Mouse (Mus musculus) cerebellum, adult 2 months (tissue): Measurements from ENCODE around the gene Pip5kl1.

Source experiments
- CTCF ChIP-seq: fragments of 200-500 bp; IDR thresholded peaks from 2 replicates; pipeline ENCODE4 v1.5.1; 2011; ENCODE audit warnings: low read depth, mild to moderate bottlenecking, control low read depth, low read length, moderate library complexity, borderline replicate concordance; ENCODE audit not compliant: insufficient read depth
- POLR2A ChIP-seq: fragments of 200-500 bp; IDR thresholded peaks from 2 replicates; pipeline ENCODE4 v1.6.1; 2011; ENCODE audit warnings: low read length, control low read depth, borderline replicate concordance; ENCODE audit not compliant: insufficient read depth

DNA sequence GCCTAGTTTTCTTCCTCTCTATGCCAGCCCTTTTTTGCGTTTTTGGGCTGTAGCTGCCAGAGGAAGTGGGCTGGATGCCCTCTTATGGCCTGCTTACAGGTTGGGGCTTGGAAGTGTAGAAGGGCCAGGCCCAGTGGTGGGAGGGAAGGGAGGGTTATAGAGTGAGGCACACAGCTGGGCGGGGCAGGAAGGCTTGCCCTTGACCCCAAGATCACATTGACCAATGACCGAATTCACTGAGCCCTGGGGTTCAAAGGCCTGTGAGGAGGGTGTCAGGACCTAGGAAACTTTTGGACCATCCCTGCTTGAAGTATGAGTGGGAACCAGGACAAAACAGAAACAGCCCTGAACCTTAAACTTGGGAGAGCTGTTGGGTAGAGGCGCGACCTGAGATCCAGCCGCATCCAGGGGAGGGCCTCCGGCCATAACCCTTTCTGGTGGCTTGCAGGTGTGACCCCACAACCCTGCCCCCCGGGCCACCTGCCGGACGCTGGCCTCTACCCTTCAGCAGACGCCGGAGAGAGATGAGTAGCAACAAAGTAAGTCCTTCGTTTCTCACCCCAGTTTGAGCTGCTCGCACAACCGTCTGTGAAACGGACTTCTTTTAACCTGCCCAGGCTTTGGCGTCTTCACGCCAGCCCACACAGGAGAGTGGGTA is 34.3 kb downstream of the Pip5kl1 start:
- no peak for TF ChIP-seq CTCF
- TF ChIP-seq POLR2A, result no peak
